Mouse (Mus musculus): ENCODE results near the gene Ticam1.

GRCm38 (mm10) chr17:56277567-56277893, 944 bp upstream of the Ticam1 start:
- TF ChIP-seq POLR2A (IDR thresholded peaks at IDR 0.05; ENCODE audit: low read depth, low read length) = no peak
- no peak for TF ChIP-seq CTCF (conservative IDR thresholded peaks at IDR 0.05; ENCODE audit: insufficient read depth, insufficient read length, low read depth, low read length)
